In the genomic region with DNA sequence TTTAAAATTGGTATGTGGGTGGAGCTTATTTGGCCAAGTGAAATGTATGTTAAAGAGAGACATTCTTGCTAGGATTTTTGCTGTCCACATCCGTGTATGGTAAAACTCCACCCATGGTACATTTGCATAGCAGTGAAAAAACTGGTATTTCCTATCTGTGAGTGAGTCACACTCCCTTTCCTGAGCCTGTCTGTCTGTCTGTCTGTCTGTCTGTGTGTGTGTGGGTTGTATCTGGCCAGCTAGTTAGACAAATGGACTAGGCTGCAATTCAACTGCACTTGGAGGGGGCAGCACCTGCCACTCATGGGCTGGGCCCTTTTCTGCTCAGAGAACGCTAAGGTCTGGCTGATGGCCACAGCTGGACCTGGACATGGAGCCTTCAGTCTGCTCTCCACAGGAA, we compare ENCODE assay signal across 14 mouse cellular contexts.
A peak's percentile ranks its signal among the peaks of the same experiment; 100 is the strongest.
DNase-seq lines count a peak whose midpoint lies in the region; ATAC-seq and TF ChIP-seq lines count a peak whose summit lies in the region.
"Had no signal": no experiment of that assay in that cellular context is flagged by ENCODE, and none has a peak within 500 bp of the region (broad histone marks: within the 10 kb centered on the region; RNA-seq: fewer than 3 reads in every experiment).

No protein-coding gene starts in this region.

- DNase-seq in heart, adult 2 months: no peak
- no peak for DNase-seq in heart, postnatal 25 days (ENCODE audit: low spot score)
- peak; percentile 6 for DNase-seq in lung, postnatal 10 days
- DNase-seq in lung, postnatal 14 days: no peak
- DNase-seq in stomach, postnatal 0 days (ENCODE audit: low spot score): peak; percentile 56
- no peak for DNase-seq in kidney, adult 18-20 months
- DNase-seq in embryo, embryonic 10.5 days (ENCODE audit: low spot score): no peak
- DNase-seq: cerebellum, adult 11-12 months; thymus, postnatal 36 days had no signal

- no peaks in the 10 kb centered on the region for H3K79me2 ChIP-seq in heart, adult 2 months (replicated peaks; ENCODE audit: control insufficient read depth, insufficient read depth, low read length)

- no peak overlapping the region for H3K9ac ChIP-seq in heart, adult 2 months (ENCODE audit: low read depth, low read length)
- no peak overlapping the region for H3K9ac ChIP-seq in embryonic facial prominence, embryonic 15.5 days
- no peak overlapping the region for H3K9ac ChIP-seq in stomach, postnatal 0 days (ENCODE audit: low read length)
- H3K9ac ChIP-seq: liver, embryonic 12.5 days; neural tube, embryonic 13.5 days had no signal

- WGBS in heart, adult 2 months: 21% methylated on average over 2 of the region's 2 CpGs
- 31% methylated on average over 2 of the region's 2 CpGs for WGBS in embryonic facial prominence, embryonic 15.5 days
- WGBS in stomach, postnatal 0 days: 32% methylated on average over 2 of the region's 2 CpGs

- TF ChIP-seq POLR2A in heart, adult 2 months (IDR thresholded peaks at IDR 0.05; ENCODE audit: insufficient read depth, low read depth, low read length): no peak

- peak; percentile 16; the same call in 1 of the 2 replicates for TF ChIP-seq CTCF in heart, adult 2 months (IDR thresholded peaks at IDR 0.05)
- TF ChIP-seq CTCF in stomach, postnatal 0 days (IDR thresholded peaks at IDR 0.05; ENCODE audit: low read depth): peak; percentile 36

- no peak overlapping the region for H3K4me2 ChIP-seq in embryonic facial prominence, embryonic 15.5 days (replicated peaks)
- no peak overlapping the region for H3K4me2 ChIP-seq in stomach, postnatal 0 days (replicated peaks; ENCODE audit: low read depth)
- H3K4me2 ChIP-seq: liver, embryonic 12.5 days; neural tube, embryonic 13.5 days had no signal

- no peak for ATAC-seq in embryonic facial prominence, embryonic 15.5 days (ENCODE audit: insufficient number of reproducible peaks, low FRiP score, low TSS enrichment, low read depth)
- peak; percentile 85 for ATAC-seq in stomach, postnatal 0 days (ENCODE audit: low FRiP score, low TSS enrichment)
- ATAC-seq: inflammation-experienced regulatory T-cells, adult 6 months; liver, embryonic 12.5 days had no signal

- H3K4me1 ChIP-seq in heart, adult 2 months (ENCODE audit: control insufficient read depth, insufficient read depth, low read length): peaks cover 12% of the 10 kb centered on the region
- peaks cover 28% of the 10 kb centered on the region for H3K4me1 ChIP-seq in embryonic facial prominence, embryonic 15.5 days
- H3K4me1 ChIP-seq in stomach, postnatal 0 days (replicated peaks; ENCODE audit: control insufficient read depth, insufficient read depth): 0 out of 2 replicates have a peak, but pooled peaks cover 4% of the 10 kb centered on the region
- H3K4me1 ChIP-seq: liver, embryonic 12.5 days; neural tube, embryonic 13.5 days had no signal

- intact Hi-C loops in heart, adult 2 months (cut with DNase I): loop anchor here (5.0 kb wide), 1 partner anchor 53 kb away; no protein-coding TSS in a partner anchor
- intact Hi-C loops in heart, postnatal 25 days (cut with DNase I): no loop called here

- no peak overlapping the region for H3K27ac ChIP-seq in heart, adult 2 months
- peak overlapping the region; percentile 63 for H3K27ac ChIP-seq in embryonic facial prominence, embryonic 15.5 days (replicated peaks)
- peak overlapping the region; percentile 80; the same call in 1 of the 2 replicates for H3K27ac ChIP-seq in stomach, postnatal 0 days (replicated peaks)
- H3K27ac ChIP-seq: liver, embryonic 12.5 days; neural tube, embryonic 13.5 days had no signal

- no peaks in the 10 kb centered on the region for H3K27me3 ChIP-seq in heart, adult 2 months (ENCODE audit: control insufficient read depth, insufficient read depth, low read length)
- H3K27me3 ChIP-seq in embryonic facial prominence, embryonic 15.5 days: no peaks in the 10 kb centered on the region
- H3K27me3 ChIP-seq in stomach, postnatal 0 days (ENCODE audit: control insufficient read depth, insufficient read depth, low read length): no peaks in the 10 kb centered on the region
- H3K27me3 ChIP-seq: liver, embryonic 12.5 days; neural tube, embryonic 13.5 days had no signal

- H3K9me3 ChIP-seq in embryonic facial prominence, embryonic 15.5 days (replicated peaks): no peaks in the 10 kb centered on the region
- H3K9me3 ChIP-seq in stomach, postnatal 0 days (ENCODE audit: control insufficient read depth, low read length): no peaks in the 10 kb centered on the region
- H3K9me3 ChIP-seq: liver, embryonic 12.5 days; neural tube, embryonic 13.5 days had no signal

- no peak for TF ChIP-seq EP300 in heart, adult 2 months (IDR thresholded peaks at IDR 0.05; ENCODE audit: insufficient read depth, low read depth, low read length)
- no peak for TF ChIP-seq EP300 in stomach, postnatal 0 days (optimal IDR thresholded peaks at IDR 0.05)

- no peak overlapping the region for H3K4me3 ChIP-seq in heart, adult 2 months
- no peak overlapping the region for H3K4me3 ChIP-seq in embryonic facial prominence, embryonic 15.5 days (replicated peaks)
- no peak overlapping the region for H3K4me3 ChIP-seq in stomach, postnatal 0 days (ENCODE audit: low read depth, low read length)
- H3K4me3 ChIP-seq: erythroblast, embryonic 14.5 days; liver, embryonic 12.5 days; neural tube, embryonic 13.5 days had no signal

- peaks cover 8% of the 10 kb centered on the region for H3K36me3 ChIP-seq in heart, adult 2 months (ENCODE audit: control insufficient read depth, insufficient read depth, low read length)
- no peaks in the 10 kb centered on the region for H3K36me3 ChIP-seq in embryonic facial prominence, embryonic 15.5 days
- no peaks in the 10 kb centered on the region for H3K36me3 ChIP-seq in stomach, postnatal 0 days (ENCODE audit: control insufficient read depth, insufficient read depth, low read length)
- H3K36me3 ChIP-seq: liver, embryonic 12.5 days; neural tube, embryonic 13.5 days had no signal

Comparison
In these comparisons a context has a peak if more than half of its experiments do, and no peak if none do; other contexts are left out.
1. DNase-seq: peak in lung, postnatal 10 days (single experiment) and stomach, postnatal 0 days (single experiment); none in heart, adult 2 months (0 of 2), heart, postnatal 25 days (single experiment), lung, postnatal 14 days (single experiment), kidney, adult 18-20 months (single experiment) and embryo, embryonic 10.5 days (single experiment).